Mouse (Mus musculus) G1E (cell line): ENCODE results near the gene Acads. TPM values are rescaled to one million over a fixed set of nuclear protein-coding genes. Genes with fewer than 3 reads are reported as not detected.

Experiments used
- ATAC-seq: 2 replicates; pipeline ENCODE4 v1.8.0; 2016; ENCODE audit warnings: mild to moderate bottlenecking; ENCODE audit not compliant: insufficient number of reproducible peaks, poor library complexity, low FRiP score, severe bottlenecking; ENCODE audit errors: extremely low read depth
- DNase-seq: peaks from one replicate; pipeline ENCODE4 v3.0.0; 2012; ENCODE audit warnings: low spot score
- H3K27me3 ChIP-seq: 2 replicates; pipeline ENCODE4 v1.6.1; 2012; ENCODE audit warnings: mild to moderate bottlenecking, low read length, inconsistent platforms; ENCODE audit not compliant: insufficient read depth
- H3K36me3 ChIP-seq: replicated peaks from 2 replicates; pipeline ENCODE3; 2012; ENCODE audit warnings: mild to moderate bottlenecking, inconsistent platforms
- H3K4me1 ChIP-seq: 2 replicates; pipeline ENCODE4 v1.6.1; 2012; ENCODE audit warnings: low read depth, low read length, inconsistent platforms, mixed read lengths; ENCODE audit not compliant: insufficient read depth
- H3K4me3 ChIP-seq: 2 replicates; pipeline ENCODE4 v1.5.1; 2012; ENCODE audit warnings: low read depth, mild to moderate bottlenecking, inconsistent platforms, low read length, moderate library complexity, mixed read lengths
- H3K9me3 ChIP-seq: replicated peaks from 2 replicates; pipeline ENCODE4 v1.6.1; 2012; ENCODE audit warnings: inconsistent platforms
- CTCF ChIP-seq: IDR thresholded peaks from 2 replicates; pipeline ENCODE4 v1.5.1; 2012; ENCODE audit warnings: low read depth, low read length, inconsistent platforms, mixed read lengths
- GATA1 ChIP-seq: IDR thresholded peaks from 2 replicates; pipeline ENCODE4 v1.6.1; 2012; ENCODE audit warnings: borderline replicate concordance, low read length, inconsistent platforms, mixed read lengths
- GATA2 ChIP-seq: IDR thresholded peaks from 2 replicates; pipeline ENCODE4 v1.6.1; 2012; ENCODE audit warnings: low read depth, low read length, inconsistent platforms, borderline replicate concordance
- POLR2AphosphoS5 ChIP-seq: IDR thresholded peaks from 2 replicates; pipeline ENCODE4 v1.6.1; 2012; ENCODE audit warnings: low read depth, low read length, inconsistent platforms; ENCODE audit not compliant: insufficient replicate concordance
- TAL1 ChIP-seq: conservative IDR thresholded peaks from 2 replicates; pipeline ENCODE4 v1.6.1; 2012; ENCODE audit warnings: low read depth, low read length, inconsistent platforms, mixed read lengths
- polyA plus RNA-seq: library from polyadenylated mRNA; stranded (reverse); fragments of >175 nt; gene quantifications from 2 replicates; pipeline ENCODE4 v1.2.3, GENCODE M21; 2012
- total RNA-seq, 2 experiments: library from RNA; stranded (forward) in 1 of 2; stranded (reverse) in 1 of 2; fragments of 200-1000 nt in 1 of 2; fragments of >200 nt in 1 of 2; fragmentation: Nextera tagmentation in 1 of 2; gene quantifications; 2 replicates each; pipeline ENCODE4 v1.2.3; 2014 to 2017

Acads gene
- total and polyA plus RNA-seq, 3 experiments = 23.0 to 63.4 (median 28.1) TPM

DNA sequence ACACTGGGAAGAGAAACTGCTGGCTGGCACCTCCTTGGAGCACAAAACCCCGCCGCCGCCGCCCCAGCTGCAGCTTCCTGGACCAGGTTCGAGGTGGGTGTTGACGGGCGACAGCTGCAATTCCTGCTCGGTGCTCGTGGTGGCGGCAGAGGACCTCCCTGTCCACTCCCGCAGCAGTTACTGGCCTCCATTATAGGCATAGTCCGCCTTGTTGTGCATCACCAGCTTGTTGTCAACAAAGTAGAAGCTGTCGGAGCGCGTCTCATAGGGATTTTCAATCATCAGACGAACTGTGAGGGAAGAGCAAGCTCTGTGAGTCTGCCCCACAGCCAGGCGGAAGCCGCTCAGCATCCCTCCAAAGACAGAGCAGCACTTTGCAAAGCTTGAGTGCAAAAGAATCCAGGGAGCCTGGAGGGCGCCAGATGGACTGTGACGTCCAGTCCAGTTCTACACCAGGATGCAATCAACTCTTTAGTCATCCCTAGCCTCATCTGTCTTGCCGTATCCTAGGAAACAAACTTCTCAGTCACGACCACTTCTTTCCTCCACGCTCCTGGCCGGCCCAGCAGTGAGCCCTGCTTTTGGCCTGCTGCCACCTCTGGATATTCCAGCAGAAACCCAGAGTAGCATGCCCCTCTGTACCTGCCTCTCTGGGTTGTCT, 6.2 kb upstream of the Acads start:
- DNase-seq = peak; percentile 87
- Histone ChIP-seq H3K9me3 (no peaks in the 10 kb centered on the region), H3K36me3 (peaks cover 82% of the 10 kb centered on the region), H3K27me3 (no peaks in the 10 kb centered on the region), H3K4me3 (no peak overlapping the region), H3K4me1 (peaks cover 21% of the 10 kb centered on the region)
- ATAC-seq = peak; percentile 54; the same call in 1 of the 2 replicates
- TF ChIP-seq CTCF = peak; percentile 91
- TF ChIP-seq GATA2 = no peak

GRCm38 (mm10) chr5:115124690-115125089, 5.5 kb upstream of the Acads start:
- no peak for TF ChIP-seq GATA1
- no peak for TF ChIP-seq TAL1
- no peak for TF ChIP-seq GATA2
- no peak for TF ChIP-seq POLR2AphosphoS5
- no peak for TF ChIP-seq CTCF
- ATAC-seq = no peak
- DNase-seq = no peak

GRCm38 (mm10) chr5:115120978-115121377, 1.8 kb upstream of the Acads start:
- DNase-seq = no peak
- no peak for ATAC-seq
- Histone ChIP-seq H3K9me3 (peaks cover 3% of the 10 kb centered on the region; the same call in 1 of the 2 replicates), H3K36me3 (peaks cover 61% of the 10 kb centered on the region), H3K4me1 (peaks cover 27% of the 10 kb centered on the region), H3K27me3 (no peaks in the 10 kb centered on the region), H3K4me3 (no peak overlapping the region)
- TF ChIP-seq GATA1 (no peak), TAL1 (no peak), GATA2 (no peak), CTCF (no peak), POLR2AphosphoS5 (no peak)

More at GRCm38 (mm10) chr5:115124690-115125089, 5.5 kb upstream of the Acads start:
- H3K9me3 ChIP-seq = no peaks in the 10 kb centered on the region
- no peaks in the 10 kb centered on the region for H3K27me3 ChIP-seq
- H3K4me3 ChIP-seq = no peak overlapping the region
- peaks cover 77% of the 10 kb centered on the region for H3K36me3 ChIP-seq
- peaks cover 21% of the 10 kb centered on the region for H3K4me1 ChIP-seq

GRCm38 (mm10) chr5:115117467-115117866, 1.7 kb downstream of the Acads start:
- Histone ChIP-seq H3K36me3 (peaks cover 59% of the 10 kb centered on the region), H3K9me3 (peaks cover 3% of the 10 kb centered on the region; the same call in 1 of the 2 replicates), H3K27me3 (no peaks in the 10 kb centered on the region), H3K4me1 (peaks cover 22% of the 10 kb centered on the region), H3K4me3 (0 out of 2 replicates have a peak overlapping the region, but pooled peaks have one; percentile 28)
- DNase-seq = no peak
- ATAC-seq = no peak
- TF ChIP-seq POLR2AphosphoS5 (no peak), GATA2 (no peak), TAL1 (no peak), CTCF (no peak), GATA1 (no peak)

DNA sequence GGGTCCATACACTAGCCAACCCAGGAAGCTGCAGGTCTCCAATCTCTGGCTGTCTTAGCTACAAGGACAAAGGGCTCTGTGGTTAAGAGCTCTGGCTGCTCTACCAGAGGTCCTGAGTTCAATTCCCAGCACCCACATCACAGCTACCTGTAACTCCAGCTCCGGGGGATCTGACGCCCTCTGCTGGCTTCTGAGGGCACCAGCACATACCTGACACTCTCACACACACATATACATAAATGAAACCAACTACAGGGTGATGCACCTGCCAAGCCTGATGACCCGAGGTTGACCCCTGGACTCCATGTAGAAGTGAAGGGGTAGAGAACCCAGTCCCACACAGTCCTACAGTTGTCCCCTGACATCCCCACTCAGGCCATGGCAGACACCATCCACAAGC, 2.7 kb downstream of the Acads start:
- H3K36me3 ChIP-seq = peaks cover 64% of the 10 kb centered on the region
- H3K9me3 ChIP-seq = peaks cover 3% of the 10 kb centered on the region; the same call in 1 of the 2 replicates
- H3K4me1 ChIP-seq = peaks cover 19% of the 10 kb centered on the region
- TF ChIP-seq GATA1 (no peak), TAL1 (no peak), GATA2 (no peak), CTCF (no peak), POLR2AphosphoS5 (no peak)
- no peak for DNase-seq
- H3K27me3 ChIP-seq = no peaks in the 10 kb centered on the region
- ATAC-seq = no peak
- H3K4me3 ChIP-seq = no peak overlapping the region

DNA sequence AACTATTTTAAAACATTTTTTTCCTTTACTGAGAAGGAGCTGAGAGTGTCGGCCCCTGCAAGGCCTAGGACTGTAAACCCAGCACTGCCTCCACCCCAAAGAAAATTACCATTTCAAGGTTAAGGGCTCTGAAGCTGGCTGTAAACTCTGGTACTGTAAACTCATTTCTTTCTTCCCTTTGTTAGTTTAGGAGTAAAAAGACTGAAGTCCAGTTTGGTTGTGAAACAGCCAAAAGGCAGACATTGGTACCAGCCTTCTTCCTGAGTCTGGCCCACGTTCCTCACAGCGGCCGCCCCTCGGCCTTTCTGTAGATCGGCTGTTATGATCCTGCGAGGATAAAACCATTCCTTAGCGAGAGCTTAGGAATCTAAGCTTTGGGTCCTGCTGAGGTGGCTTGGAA, 4.6 kb downstream of the Acads start:
- no peak for ATAC-seq
- TF ChIP-seq POLR2AphosphoS5 (no peak), GATA2 (no peak), GATA1 (no peak), TAL1 (no peak), CTCF (no peak)
- DNase-seq = no peak
- peaks cover 78% of the 10 kb centered on the region for H3K36me3 ChIP-seq
- H3K4me3 ChIP-seq = no peak overlapping the region
- peaks cover 17% of the 10 kb centered on the region for H3K4me1 ChIP-seq
- peaks cover 20% of the 10 kb centered on the region for H3K9me3 ChIP-seq
- no peaks in the 10 kb centered on the region; the same call in 1 of the 2 replicates for H3K27me3 ChIP-seq
